Mouse (Mus musculus) CD8-positive naive resting alpha-beta T cell, adult 2 months (primary cell): ENCODE data around the gene Osbpl9.

Experiments used
- DNase-seq, 2 experiments: peaks; one replicate each; pipeline ENCODE4 v3.0.0; 2022; ENCODE audit warnings: low read depth in 2 of 2, low spot score in 2 of 2

Gene Osbpl9

GRCm38 (mm10) chr4:109134955-109135354, 67.1 kb downstream of the Osbpl9 start:
- DNase-seq: no peak

- DNase-seq: no peak
Measured at GRCm38 (mm10) chr4:109131256-109131872, 70.7 kb downstream of the Osbpl9 start.

- no peak for DNase-seq
Measured at GRCm38 (mm10) chr4:109128971-109129370, 73.1 kb downstream of the Osbpl9 start.

- no peak for DNase-seq
Measured at GRCm38 (mm10) chr4:109128017-109128416, 74.1 kb downstream of the Osbpl9 start.

GRCm38 (mm10) chr4:109126834-109127564, 75.1 kb downstream of the Osbpl9 start:
- no peak for DNase-seq

GRCm38 (mm10) chr4:109125746-109126425, 76.2 kb downstream of the Osbpl9 start:
- DNase-seq: no peak

- no peak for DNase-seq
Measured at GRCm38 (mm10) chr4:109122830-109123555, 79.1 kb downstream of the Osbpl9 start.

GRCm38 (mm10) chr4:109120735-109121134, 81.3 kb downstream of the Osbpl9 start:
- no peak for DNase-seq

GRCm38 (mm10) chr4:109119641-109120125, 82.4 kb downstream of the Osbpl9 start:
- DNase-seq: no peak

GRCm38 (mm10) chr4:109118327-109118659, 83.8 kb downstream of the Osbpl9 start:
- DNase-seq: no peak

GRCm38 (mm10) chr4:109117596-109118326, 84.3 kb downstream of the Osbpl9 start:
- peak; percentile 87 to 88 for DNase-seq

GRCm38 (mm10) chr4:109116938-109117337, 85.1 kb downstream of the Osbpl9 start:
- DNase-seq: no peak

- DNase-seq: no peak
Measured at GRCm38 (mm10) chr4:109116494-109116893, 85.6 kb downstream of the Osbpl9 start.

- no peak for DNase-seq
Measured at GRCm38 (mm10) chr4:109115742-109116141, 86.3 kb downstream of the Osbpl9 start.

- DNase-seq: no peak
Measured at GRCm38 (mm10) chr4:109114308-109114707, 87.8 kb downstream of the Osbpl9 start.

- DNase-seq: no peak
Measured at GRCm38 (mm10) chr4:109112915-109113505, 89.1 kb downstream of the Osbpl9 start.

GRCm38 (mm10) chr4:109110978-109111377, 91.1 kb downstream of the Osbpl9 start:
- no peak for DNase-seq

GRCm38 (mm10) chr4:109109686-109110085, 92.4 kb downstream of the Osbpl9 start:
- no peak for DNase-seq

GRCm38 (mm10) chr4:109109012-109109411, 93.1 kb downstream of the Osbpl9 start:
- no peak for DNase-seq

- no peak for DNase-seq
Measured at GRCm38 (mm10) chr4:109106594-109106993, 95.5 kb downstream of the Osbpl9 start.
